Mouse (Mus musculus) kidney, embryonic 15.5 days (tissue): ENCODE data around the gene Lrrc66. TPM values are rescaled to one million over a fixed set of nuclear protein-coding genes. Genes with fewer than 3 reads are reported as not detected.

ENCODE experiments used
- ATAC-seq: fragments of 200-750 bp; cut with Nextera tagmentation; replicated peaks from 2 replicates; pipeline ENCODE4 v1.8.0; 2017; ENCODE audit warnings: moderate TSS enrichment; ENCODE audit not compliant: low FRiP score
- H3K27ac ChIP-seq: fragments of 300-500 bp; sonication (generic); 2 replicates; pipeline ENCODE4 v1.5.1; 2015; ENCODE audit warnings: mild to moderate bottlenecking, inconsistent platforms
- H3K27me3 ChIP-seq: fragments of 300-500 bp; sonication (generic); 2 replicates; pipeline ENCODE4 v1.6.1; 2015; ENCODE audit warnings: inconsistent platforms
- H3K36me3 ChIP-seq: fragments of 300-500 bp; sonication (generic); 2 replicates; pipeline ENCODE4 v1.6.1; 2015; ENCODE audit warnings: inconsistent platforms
- H3K4me1 ChIP-seq: fragments of 300-500 bp; sonication (generic); 2 replicates; pipeline ENCODE4 v1.6.1; 2015; ENCODE audit warnings: inconsistent platforms
- H3K4me2 ChIP-seq: fragments of 300-500 bp; sonication (generic); 2 replicates; pipeline ENCODE4 v1.6.1; 2015; ENCODE audit warnings: moderate library complexity, mild to moderate bottlenecking, inconsistent platforms
- H3K4me3 ChIP-seq: fragments of 300-500 bp; sonication (generic); replicated peaks from 2 replicates; pipeline ENCODE4 v1.5.1; 2015; ENCODE audit warnings: mild to moderate bottlenecking, inconsistent platforms
- H3K9ac ChIP-seq: fragments of 300-500 bp; sonication (generic); 2 replicates; pipeline ENCODE4 v1.6.1; 2015; ENCODE audit warnings: mild to moderate bottlenecking, inconsistent platforms
- H3K9me3 ChIP-seq: fragments of 300-500 bp; sonication (generic); replicated peaks from 2 replicates; pipeline ENCODE4 v1.6.1; 2016; ENCODE audit warnings: inconsistent platforms
- WGBS: fragments of 180-500 bp; shearing (Covaris S2); methylation state at CpG from one replicate; pipeline ENCODE4 v1.1.7; 2015; ENCODE audit warnings: mixed read lengths; 5-methylcytosine and 5-hydroxymethylcytosine counted together
- polyA plus RNA-seq: library from polyadenylated mRNA; unstranded; fragments of >200 nt; fragmentation: Nextera tagmentation; extraction: Ambion mirVana; gene quantifications from 2 replicates; pipeline ENCODE4 v1.2.1, GENCODE M21; 2015

The Lrrc66 gene
- polyA plus RNA-seq, 1 experiment from 2014 or later = 0.08 TPM

- no peaks in the 10 kb centered on the region for H3K4me1 ChIP-seq
- H3K36me3 ChIP-seq = no peaks in the 10 kb centered on the region
- no peak overlapping the region for H3K4me3 ChIP-seq
- ATAC-seq = no peak
- 74% methylated on average over 4 of the region's 4 CpGs for WGBS
- H3K9ac ChIP-seq = no peak overlapping the region
- no peaks in the 10 kb centered on the region for H3K27me3 ChIP-seq
- H3K27ac ChIP-seq = no peak overlapping the region
- H3K4me2 ChIP-seq = no peak overlapping the region
- H3K9me3 ChIP-seq = no peaks in the 10 kb centered on the region
These were observed 57.7 kb downstream of the Lrrc66 start for GRCm38 (mm10) chr5:73574616-73575015.

- Histone ChIP-seq H3K4me3 (no peak overlapping the region), H3K9ac (no peak overlapping the region), H3K9me3 (no peaks in the 10 kb centered on the region), H3K27ac (no peak overlapping the region), H3K4me1 (no peaks in the 10 kb centered on the region), H3K36me3 (no peaks in the 10 kb centered on the region), H3K27me3 (no peaks in the 10 kb centered on the region), H3K4me2 (no peak overlapping the region)
- 77% methylated on average over 7 of the region's 7 CpGs for WGBS
- no peak for ATAC-seq
These were observed 58.5 kb downstream of the Lrrc66 start for GRCm38 (mm10) chr5:73573789-73574188.

GRCm38 (mm10) chr5:73572846-73573245, 59.5 kb downstream of the Lrrc66 start:
- Histone ChIP-seq H3K9ac (no peak overlapping the region), H3K4me3 (no peak overlapping the region), H3K36me3 (no peaks in the 10 kb centered on the region), H3K4me1 (no peaks in the 10 kb centered on the region), H3K27ac (no peak overlapping the region), H3K27me3 (no peaks in the 10 kb centered on the region), H3K9me3 (no peaks in the 10 kb centered on the region), H3K4me2 (no peak overlapping the region)
- ATAC-seq = no peak
- 88% methylated on average over 2 of the region's 2 CpGs for WGBS

- Histone ChIP-seq H3K27me3 (no peaks in the 10 kb centered on the region), H3K4me3 (no peak overlapping the region), H3K9me3 (no peaks in the 10 kb centered on the region), H3K4me1 (no peaks in the 10 kb centered on the region), H3K9ac (no peak overlapping the region), H3K36me3 (no peaks in the 10 kb centered on the region), H3K4me2 (no peak overlapping the region), H3K27ac (no peak overlapping the region)
- WGBS = 93% methylated on average over 6 of the region's 6 CpGs
- ATAC-seq = no peak
These were observed 60.8 kb downstream of the Lrrc66 start for GRCm38 (mm10) chr5:73571395-73572156.

GRCm38 (mm10) chr5:73569181-73569580, 63.1 kb downstream of the Lrrc66 start:
- H3K27ac ChIP-seq = no peak overlapping the region
- H3K4me2 ChIP-seq = no peak overlapping the region
- H3K27me3 ChIP-seq = no peaks in the 10 kb centered on the region
- ATAC-seq = no peak
- H3K9me3 ChIP-seq = no peaks in the 10 kb centered on the region
- H3K36me3 ChIP-seq = no peaks in the 10 kb centered on the region
- no peak overlapping the region for H3K9ac ChIP-seq
- H3K4me3 ChIP-seq = no peak overlapping the region
- 81% methylated on average over 5 of the region's 5 CpGs for WGBS
- H3K4me1 ChIP-seq = no peaks in the 10 kb centered on the region

- Histone ChIP-seq H3K9ac (no peak overlapping the region), H3K27ac (no peak overlapping the region), H3K4me3 (no peak overlapping the region), H3K27me3 (no peaks in the 10 kb centered on the region), H3K9me3 (no peaks in the 10 kb centered on the region), H3K36me3 (peaks cover 3% of the 10 kb centered on the region; the same call in 1 of the 2 replicates), H3K4me1 (no peaks in the 10 kb centered on the region), H3K4me2 (no peak overlapping the region)
- ATAC-seq = no peak
- 76% methylated on average over 4 of the region's 4 CpGs for WGBS
These were observed 65.4 kb downstream of the Lrrc66 start for GRCm38 (mm10) chr5:73566892-73567291.

- Histone ChIP-seq H3K36me3 (peaks cover 11% of the 10 kb centered on the region; the same call in 1 of the 2 replicates), H3K27ac (no peak overlapping the region), H3K9ac (no peak overlapping the region), H3K27me3 (no peaks in the 10 kb centered on the region), H3K9me3 (no peaks in the 10 kb centered on the region), H3K4me3 (no peak overlapping the region), H3K4me1 (no peaks in the 10 kb centered on the region), H3K4me2 (no peak overlapping the region)
- ATAC-seq = no peak
- WGBS = 74% methylated on average over 5 of the region's 5 CpGs
These were observed 66.2 kb downstream of the Lrrc66 start for GRCm38 (mm10) chr5:73566119-73566518.

GRCm38 (mm10) chr5:73564038-73564437, 68.3 kb downstream of the Lrrc66 start:
- Histone ChIP-seq H3K9me3 (no peaks in the 10 kb centered on the region), H3K27me3 (no peaks in the 10 kb centered on the region), H3K27ac (no peak overlapping the region), H3K9ac (no peak overlapping the region), H3K4me1 (no peaks in the 10 kb centered on the region), H3K36me3 (peaks cover 17% of the 10 kb centered on the region), H3K4me3 (no peak overlapping the region), H3K4me2 (no peak overlapping the region)
- WGBS = 96% methylated on average over 6 of the region's 6 CpGs
- ATAC-seq = no peak

GRCm38 (mm10) chr5:73558756-73559155, 73.6 kb downstream of the Lrrc66 start:
- H3K4me3 ChIP-seq = no peak overlapping the region
- no peaks in the 10 kb centered on the region for H3K4me1 ChIP-seq
- no peak overlapping the region for H3K4me2 ChIP-seq
- WGBS = 91% methylated on average over 6 of the region's 6 CpGs
- peaks cover 40% of the 10 kb centered on the region for H3K36me3 ChIP-seq
- H3K9ac ChIP-seq = no peak overlapping the region
- H3K27me3 ChIP-seq = no peaks in the 10 kb centered on the region
- ATAC-seq = no peak
- no peak overlapping the region for H3K27ac ChIP-seq
- no peaks in the 10 kb centered on the region for H3K9me3 ChIP-seq

- H3K27ac ChIP-seq = no peak overlapping the region
- H3K9me3 ChIP-seq = no peaks in the 10 kb centered on the region
- 82% methylated on average over 12 of the region's 12 CpGs for WGBS
- no peak overlapping the region for H3K4me3 ChIP-seq
- peaks cover 46% of the 10 kb centered on the region for H3K36me3 ChIP-seq
- H3K4me1 ChIP-seq = no peaks in the 10 kb centered on the region
- no peak overlapping the region for H3K4me2 ChIP-seq
- H3K27me3 ChIP-seq = no peaks in the 10 kb centered on the region
- no peak overlapping the region for H3K9ac ChIP-seq
- no peak for ATAC-seq
These were observed 75.4 kb downstream of the Lrrc66 start for GRCm38 (mm10) chr5:73556733-73557425.
